Mouse (Mus musculus) layer of hippocampus, adult 9-10 months (tissue): ENCODE results near the gene Npcd.
"Not testable (repeated sequence)": the region's sequence is repeated elsewhere in the genome, so short reads cannot be mapped to it uniquely, and the experiment has no call there.

Experiments used
- DNase-seq: peaks from one replicate; pipeline ENCODE4 v3.0.0; 2022; ENCODE audit warnings: low spot score

Npcd gene

DNA sequence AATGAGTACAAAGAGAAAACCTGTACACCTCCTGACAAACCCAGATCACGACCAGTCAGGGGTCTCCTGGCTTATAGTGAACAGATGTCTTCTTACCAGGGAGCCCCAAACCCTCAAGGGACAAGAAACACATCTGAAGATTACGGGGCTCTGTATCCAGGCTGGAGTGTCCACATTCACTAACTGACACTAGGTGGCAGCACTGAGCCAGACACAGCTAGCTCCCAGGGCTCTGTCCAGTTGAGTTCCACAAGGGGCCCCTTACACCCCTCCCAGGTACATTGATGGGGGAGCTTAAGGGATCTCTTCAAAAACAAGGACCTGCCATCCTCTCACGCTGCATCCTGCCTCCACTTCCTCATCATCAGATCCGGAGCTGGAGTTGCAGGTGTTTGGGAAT, 3.6 kb downstream of the Npcd start:
- peak; percentile 77 for DNase-seq

GRCm38 (mm10) chr15:79829431-79829830, 4.6 kb downstream of the Npcd start:
- DNase-seq, result no peak

DNA sequence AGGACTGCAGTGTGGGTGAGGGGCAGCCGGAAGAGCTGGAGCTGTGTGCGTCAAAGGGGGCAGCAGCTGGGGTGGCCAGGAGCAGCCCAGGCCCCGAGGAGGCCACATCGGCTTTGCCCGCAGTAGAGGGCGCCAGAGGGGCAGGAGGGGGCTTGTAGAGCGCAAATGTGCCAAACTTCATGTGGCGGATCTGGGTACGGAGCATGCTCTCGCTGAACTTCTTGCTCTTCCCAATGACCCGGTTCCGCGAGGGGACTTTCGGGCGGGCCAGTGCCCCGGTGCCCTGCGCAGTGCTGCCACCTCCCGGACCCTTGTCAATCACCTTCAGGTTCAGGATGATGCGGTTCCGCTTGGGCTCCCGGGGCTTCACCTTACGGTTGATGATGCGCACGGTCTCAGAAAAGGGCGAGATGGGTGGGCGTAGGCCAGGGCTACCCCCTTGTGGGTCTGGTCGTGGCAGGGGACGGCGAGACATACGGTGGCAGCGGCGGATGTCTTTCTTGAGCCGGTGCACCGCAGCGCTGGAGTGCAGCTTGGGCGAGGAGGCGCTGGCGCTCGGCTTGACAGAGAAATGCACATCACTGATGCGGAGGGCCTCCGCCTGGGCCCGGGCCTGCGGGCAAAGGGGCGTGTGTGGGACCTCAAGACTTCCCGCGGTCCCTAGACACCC, 5.5 kb downstream of the Npcd start:
- DNase-seq, result no peak

DNA sequence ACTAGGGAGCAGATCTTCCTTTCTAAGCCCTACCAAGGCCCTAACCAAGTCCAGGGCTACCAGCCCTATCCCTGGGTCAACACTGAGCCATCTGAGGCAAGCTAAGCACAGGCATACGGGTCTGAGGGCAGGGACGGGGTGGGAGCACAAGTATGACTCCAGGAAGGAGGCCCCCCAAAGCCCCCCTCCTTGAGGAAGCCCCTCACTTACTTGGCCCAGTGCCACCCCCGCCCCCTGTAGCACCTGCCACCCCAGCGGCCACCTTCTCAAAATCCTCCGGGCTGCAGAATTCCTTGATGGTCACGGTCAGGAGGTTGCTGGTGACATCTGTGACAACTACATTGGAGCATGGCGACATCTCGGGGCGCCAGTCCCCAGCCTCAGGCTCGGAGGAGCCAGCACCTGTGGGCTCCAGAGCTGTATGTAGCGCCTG, 6.2 kb downstream of the Npcd start:
- DNase-seq, result no peak

DNA sequence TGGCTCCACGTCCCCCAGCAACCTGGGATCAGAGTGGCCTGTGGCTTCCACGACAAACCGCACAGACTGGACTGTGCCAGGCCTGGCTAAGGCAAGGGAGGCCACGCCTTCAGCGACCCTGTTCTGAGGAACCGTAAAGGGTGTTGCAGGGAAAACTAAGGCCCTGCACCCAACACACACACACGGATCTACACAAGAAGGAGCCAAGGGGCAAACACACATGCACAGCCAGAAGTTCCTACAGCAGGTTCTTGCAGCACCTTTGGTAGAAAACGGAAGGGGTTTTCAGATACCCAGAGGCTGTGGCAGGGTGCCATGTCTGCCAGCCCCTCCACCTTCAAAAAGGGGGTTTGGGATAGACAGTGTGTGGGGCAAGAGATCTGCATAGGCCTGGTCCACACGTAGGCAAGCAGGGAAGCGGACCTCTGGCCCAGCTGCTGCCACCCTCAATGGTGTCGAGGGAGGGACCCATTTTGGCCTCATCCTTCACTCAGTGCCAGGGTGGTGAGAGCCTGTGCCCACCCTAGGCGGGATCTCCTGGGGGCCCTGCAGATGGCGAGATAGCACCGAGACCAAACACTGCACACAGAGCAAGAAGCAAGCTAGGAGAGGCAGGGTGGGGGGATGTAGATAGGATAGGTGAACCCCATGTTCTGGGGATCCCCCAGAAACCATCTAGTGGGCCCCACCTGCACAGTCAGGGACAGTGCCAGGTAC, 6.8 kb downstream of the Npcd start:
- DNase-seq, result no peak

DNA sequence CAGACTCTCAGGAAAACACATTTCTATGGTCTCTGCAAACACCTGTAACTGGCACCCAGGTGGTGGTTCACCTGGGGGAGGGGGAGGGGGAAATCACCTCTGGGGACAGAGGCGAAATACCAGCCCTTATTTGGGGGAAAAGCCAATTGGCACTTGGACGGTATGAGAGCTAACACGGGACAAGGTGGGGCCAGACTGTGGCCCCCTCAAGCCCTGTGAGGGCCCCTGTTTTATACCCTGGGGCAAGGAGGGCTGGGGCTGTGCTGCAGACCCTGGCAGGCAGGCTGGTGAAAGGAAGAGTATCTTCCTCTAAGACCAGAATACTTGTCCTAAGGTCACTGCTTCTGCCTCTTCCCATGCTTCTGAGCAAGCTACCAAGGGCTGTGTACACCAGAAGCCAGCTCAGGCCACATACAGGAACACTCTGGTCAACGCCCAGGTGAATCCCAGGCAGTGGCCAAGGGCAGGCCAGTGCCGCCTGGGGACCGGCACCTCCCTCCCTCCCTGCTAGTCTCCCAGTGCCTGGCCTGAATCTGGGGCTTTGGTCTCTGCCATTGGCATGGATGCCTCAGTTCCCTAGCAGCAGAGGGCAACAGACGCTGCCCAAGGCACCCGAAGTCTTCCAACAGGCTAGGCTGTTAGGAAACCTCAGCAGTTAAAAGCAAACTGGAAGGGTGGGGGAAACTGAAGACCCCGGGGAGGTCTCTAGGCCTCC, 7.7 kb downstream of the Npcd start:
- DNase-seq, result no peak

DNA sequence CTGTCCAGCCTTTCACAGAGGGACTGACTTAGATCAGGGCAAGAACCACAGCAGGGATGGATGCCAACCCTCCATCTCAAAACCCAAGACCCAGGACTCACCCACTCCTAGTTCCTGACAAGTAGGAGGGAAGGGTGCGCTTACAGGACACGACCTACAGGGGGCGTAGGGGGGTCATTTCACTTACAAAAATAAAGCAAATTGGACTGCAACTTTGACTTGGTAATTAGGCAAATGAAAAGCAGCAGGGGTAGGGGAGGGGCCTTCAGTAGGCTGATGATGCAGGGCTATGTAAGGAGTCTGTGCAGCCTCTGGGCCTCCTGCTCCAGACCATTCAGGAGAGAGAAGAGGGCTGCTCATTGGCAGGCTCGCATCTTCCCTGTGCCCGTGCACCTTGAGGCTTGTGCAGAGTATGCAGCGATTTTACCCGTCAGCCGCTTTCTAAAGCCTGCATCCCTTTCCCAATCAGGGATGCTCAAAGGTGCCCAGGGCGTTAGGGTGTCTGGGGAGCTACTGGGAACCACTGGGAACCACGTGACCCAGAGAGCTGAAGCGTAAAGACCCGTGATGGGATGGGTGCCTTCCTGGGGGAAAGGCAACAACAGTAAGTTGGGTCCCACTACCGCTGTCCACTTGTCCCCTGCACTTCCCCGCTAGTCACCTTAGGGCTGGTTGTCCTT, 8.8 kb downstream of the Npcd start:
- DNase-seq, result no peak

DNA sequence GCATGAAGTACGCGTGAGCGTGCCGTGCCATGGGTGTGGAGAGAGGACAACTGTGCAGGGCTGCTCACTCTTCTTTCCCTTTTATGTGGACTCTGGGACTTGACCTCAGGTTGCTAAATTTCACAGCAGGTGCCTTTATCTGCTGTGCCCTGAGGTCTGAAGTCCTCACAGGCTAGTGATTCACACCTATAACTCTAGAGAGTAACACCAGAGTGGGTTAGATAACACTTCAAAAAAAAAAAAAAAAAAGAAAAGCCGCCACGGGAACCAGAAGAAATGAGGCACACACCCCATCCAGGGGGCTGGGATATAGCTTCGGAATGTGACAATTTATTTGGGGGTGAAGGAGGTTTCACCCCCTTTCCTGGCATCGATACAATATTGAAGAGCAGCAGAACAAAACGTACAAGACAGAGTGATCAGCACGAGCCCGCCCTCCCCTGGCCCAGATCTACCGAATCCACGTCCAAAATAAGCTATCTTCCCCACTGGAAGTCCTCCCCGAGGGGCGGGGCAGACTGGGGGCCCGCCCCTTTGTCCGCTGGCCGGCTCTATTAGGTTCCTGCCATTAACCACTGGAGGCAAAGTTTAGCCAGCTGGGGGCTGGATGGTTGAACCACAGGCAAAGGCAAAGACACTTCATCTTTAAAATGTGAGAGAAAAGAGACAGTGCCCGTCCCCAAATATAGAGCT, 10.3 kb downstream of the Npcd start:
- DNase-seq, result no peak

- DNase-seq, result no peak
Measured at GRCm38 (mm10) chr15:79822265-79823199, 11.5 kb downstream of the Npcd start.

GRCm38 (mm10) chr15:79818325-79818724, 15.7 kb downstream of the Npcd start:
- DNase-seq, result no peak

DNA sequence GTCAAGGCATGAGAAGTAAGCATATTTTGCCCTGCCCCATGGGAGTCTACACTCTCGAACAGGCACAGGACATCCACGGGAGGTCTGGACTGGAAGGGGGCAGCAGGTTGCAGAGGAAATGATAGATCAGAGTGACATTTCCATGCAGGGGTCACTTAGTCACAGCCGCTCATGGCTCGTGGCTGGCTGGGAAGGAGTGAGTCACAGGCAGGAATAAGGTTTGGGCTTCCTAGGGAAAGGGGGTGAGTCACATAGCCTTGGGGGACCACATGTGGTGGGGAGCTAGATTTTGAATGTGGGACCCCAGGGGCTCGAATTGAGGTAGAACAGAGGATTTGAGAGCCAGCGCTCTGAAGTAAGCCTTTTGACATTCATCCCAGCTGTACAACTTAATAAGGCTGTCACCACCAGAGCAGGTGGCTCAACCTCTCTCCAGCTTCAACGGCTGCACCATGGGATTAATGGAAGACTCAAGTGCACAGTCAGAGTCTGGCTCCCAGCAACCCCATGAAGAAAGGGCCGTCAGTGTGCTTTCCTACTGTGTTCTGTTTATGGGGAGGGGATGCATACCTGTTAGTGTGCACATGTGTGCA, 20.3 kb downstream of the Npcd start:
- no peak for DNase-seq

DNA sequence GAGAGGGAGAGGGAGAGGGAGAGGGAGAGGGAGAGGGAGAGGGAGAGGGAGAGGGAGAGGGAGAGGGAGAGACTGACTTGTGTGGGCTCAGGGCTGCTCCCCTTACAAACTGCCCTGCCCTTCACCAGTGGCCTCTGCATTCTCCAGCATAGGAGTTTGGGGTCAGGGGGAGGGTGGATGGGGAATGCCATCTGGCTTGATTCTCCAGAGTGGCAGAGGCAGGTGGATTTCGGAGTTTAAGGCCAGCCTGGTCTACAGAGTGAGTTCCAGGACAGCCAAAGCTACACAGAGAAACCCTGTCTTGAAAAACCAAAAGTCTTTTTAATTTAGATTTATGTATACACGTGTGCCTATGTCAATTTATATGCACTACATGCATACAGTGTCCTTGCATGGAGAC, 21.2 kb downstream of the Npcd start:
- DNase-seq, result not testable (repeated sequence)

GRCm38 (mm10) chr15:79810997-79811396, 23.0 kb downstream of the Npcd start:
- no peak for DNase-seq

DNA sequence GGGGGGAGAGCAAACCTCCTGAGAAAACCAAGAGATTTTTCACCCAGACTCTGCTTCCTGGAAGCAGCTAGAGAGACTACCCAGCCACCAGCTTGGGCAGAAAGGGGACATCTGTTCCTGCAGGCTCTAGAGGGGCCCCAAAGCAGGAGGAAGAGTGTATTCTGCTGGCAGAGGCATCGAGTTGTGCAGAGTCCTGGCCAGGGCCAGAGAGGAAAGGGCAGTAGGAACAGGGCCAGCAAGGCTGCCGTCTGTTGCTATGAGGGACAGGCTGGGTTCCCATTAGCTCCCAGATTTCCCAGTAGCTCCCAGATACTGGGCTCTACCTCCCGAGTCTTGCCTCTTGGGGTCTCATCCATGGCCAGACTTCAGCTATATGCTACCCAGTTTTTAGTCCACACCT, 24.0 kb downstream of the Npcd start:
- no peak for DNase-seq

- DNase-seq, result no peak
Measured at GRCm38 (mm10) chr15:79808658-79809057, 25.4 kb downstream of the Npcd start.

DNA sequence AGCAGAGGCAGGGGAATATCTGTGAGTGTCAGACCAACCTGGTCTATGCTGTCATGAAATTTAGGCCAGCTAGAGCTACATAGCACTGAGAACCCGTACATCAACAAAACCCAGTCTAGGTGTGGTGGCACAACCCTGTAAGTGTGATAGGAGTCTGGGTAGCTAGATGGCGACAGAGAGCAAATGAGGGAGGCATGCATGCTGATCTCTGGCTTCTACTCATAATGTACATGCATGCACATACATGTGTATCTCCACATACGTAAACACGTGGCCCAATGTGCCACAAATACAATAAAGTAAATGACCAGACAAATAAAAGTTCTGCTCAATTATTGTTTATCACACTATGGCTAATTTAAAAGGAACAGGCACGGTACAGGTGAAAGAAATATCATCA, 25.9 kb downstream of the Npcd start:
- no peak for DNase-seq

DNA sequence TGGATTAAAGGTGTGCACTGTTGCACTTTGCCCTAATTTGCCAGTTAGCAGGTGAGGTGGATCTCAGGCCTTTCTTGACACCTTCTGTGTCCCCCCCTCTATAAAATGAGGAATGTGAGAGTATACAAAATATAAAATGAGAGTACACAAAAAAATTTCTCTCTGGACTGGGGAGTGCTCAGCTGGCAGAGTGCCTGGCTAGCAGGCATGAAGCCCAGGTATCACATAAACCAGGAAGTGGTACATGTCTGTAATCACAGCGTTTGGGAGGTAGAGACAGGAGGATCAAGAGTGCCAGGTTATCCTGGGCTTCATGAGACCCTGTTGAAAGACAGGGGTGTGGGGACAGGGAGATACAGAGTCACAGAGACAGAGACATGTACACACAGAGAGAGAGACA, 27.0 kb downstream of the Npcd start:
- no peak for DNase-seq

DNA sequence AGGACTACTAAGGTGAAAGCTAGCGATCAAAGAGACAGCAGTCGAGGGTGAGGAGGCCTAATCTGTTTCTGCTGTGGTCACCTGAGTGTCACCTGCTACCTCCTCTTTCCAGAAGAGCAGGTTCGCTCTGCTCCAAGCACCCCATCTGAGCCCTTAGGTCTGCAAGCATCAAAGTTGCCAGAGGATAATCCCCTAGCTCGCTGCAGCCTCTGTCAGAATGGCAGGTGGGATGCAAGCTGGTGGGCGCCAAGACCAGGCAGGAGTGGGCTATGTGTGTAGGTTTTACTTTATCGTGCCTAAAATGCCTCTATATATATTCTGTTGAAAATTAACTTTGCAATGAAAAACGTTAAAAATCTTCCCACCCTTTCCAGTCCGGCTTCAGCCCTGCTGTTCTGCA, 28.8 kb downstream of the Npcd start:
- DNase-seq, result no peak

GRCm38 (mm10) chr15:79804352-79805071, 29.5 kb downstream of the Npcd start, which contains the start of gene Nptxr:
Gene Nptxr, minus strand, starts transcription at chr15:79804766.
- no peak for DNase-seq
